In the genomic region with DNA sequence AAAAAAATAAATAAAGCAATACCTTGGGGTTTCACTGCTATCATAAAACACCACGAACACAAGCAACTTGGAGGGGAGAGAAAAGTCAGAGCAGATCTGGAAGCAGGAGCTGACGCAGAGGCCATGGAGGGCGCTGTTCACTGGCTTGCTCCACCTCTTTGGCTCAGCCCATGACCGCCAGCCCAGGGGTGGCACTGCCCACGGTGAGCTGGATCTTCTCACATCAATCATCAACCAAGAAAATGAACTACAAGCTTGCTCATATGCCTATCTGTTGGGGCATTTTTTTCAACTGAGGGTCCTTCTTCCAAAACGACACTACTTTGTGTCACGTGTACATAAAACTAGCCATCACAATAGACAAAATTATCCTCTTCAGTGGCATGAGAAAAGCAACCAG, we compare ENCODE assay signal across 19 mouse cellular contexts. TPM values are rescaled to one million over a fixed set of nuclear protein-coding genes. Genes with fewer than 3 reads are reported as not detected.
"Had no signal": no experiment of that assay in that cellular context is flagged by ENCODE, and none has a peak within 500 bp of the region (broad histone marks: within the 10 kb centered on the region; RNA-seq: fewer than 3 reads in every experiment).

No protein-coding gene starts in this region.

- ATAC-seq: intestine, postnatal 0 days; liver, embryonic 12.5 days had no signal

- DNase-seq: layer of hippocampus, postnatal 36 days; lung, adult 18-20 months; lung, postnatal 10 days; lung, postnatal 36 days; midbrain, embryonic 14.5 days; thymus, adult 2 months; thymus, postnatal 14 days had no signal

- H3K4me2 ChIP-seq: liver, embryonic 12.5 days; liver, embryonic 15.5 days; lung, embryonic 15.5 days; midbrain, embryonic 11.5 days had no signal

- H3K27me3 ChIP-seq: liver, embryonic 12.5 days; liver, embryonic 15.5 days; lung, embryonic 15.5 days had no signal

- H3K4me1 ChIP-seq: liver, embryonic 12.5 days; liver, embryonic 15.5 days; lung, embryonic 15.5 days had no signal

- H3K4me3 ChIP-seq: left cerebral cortex, adult 2 months; liver, embryonic 12.5 days; liver, embryonic 15.5 days; lung, embryonic 15.5 days had no signal

- H3K27ac ChIP-seq: left cerebral cortex, adult 2 months; liver, embryonic 12.5 days; liver, embryonic 15.5 days; lung, embryonic 15.5 days; stomach, postnatal 0 days had no signal

- H3K9ac ChIP-seq: liver, embryonic 12.5 days; liver, embryonic 15.5 days; lung, embryonic 15.5 days had no signal

- H3K9me3 ChIP-seq: liver, embryonic 12.5 days; liver, embryonic 15.5 days; lung, embryonic 15.5 days had no signal

RNA-seq across cellular contexts. Expression of a gene that starts 41.8 kb away (rescaled TPM):
- total RNA-seq: megakaryocyte progenitor cell, adult 5-6 weeks; megakaryocyte-erythroid progenitor cell, adult 5-6 weeks had no signal
- polyA plus RNA-seq: intestine, embryonic 14.5 days; intestine, postnatal 0 days; liver, embryonic 12.5 days; liver, embryonic 15.5 days; small intestine, adult 2 months; stomach, embryonic 14.5 days; stomach, postnatal 0 days; thymus, adult 2 months had no signal
